Mouse (Mus musculus) stomach, embryonic 16.5 days (tissue): ENCODE results near the gene Spag5. TPM values are rescaled to one million over a fixed set of nuclear protein-coding genes. Genes with fewer than 3 reads are reported as not detected.

Experiments
- ATAC-seq: fragments of 200-750 bp; cut with Nextera tagmentation; 2 replicates; pipeline ENCODE4 v1.8.0; 2017; ENCODE audit warnings: moderate number of reproducible peaks, moderate TSS enrichment; ENCODE audit not compliant: insufficient read depth, low FRiP score
- H3K27ac ChIP-seq: fragments of 300-500 bp; sonication (generic); 2 replicates; pipeline ENCODE4 v1.5.1; 2014; ENCODE audit warnings: low read length
- H3K27me3 ChIP-seq: fragments of 300-500 bp; sonication (generic); 2 replicates; pipeline ENCODE4 v1.6.1; 2014; ENCODE audit warnings: low read length, control low read depth, mixed read lengths; ENCODE audit not compliant: control insufficient read depth, insufficient read depth
- H3K36me3 ChIP-seq: fragments of 300-500 bp; sonication (generic); 2 replicates; pipeline ENCODE4 v1.6.1; 2014; ENCODE audit warnings: low read length; ENCODE audit not compliant: control insufficient read depth, insufficient read depth
- H3K4me1 ChIP-seq: fragments of 300-500 bp; sonication (generic); 2 replicates; pipeline ENCODE4 v1.6.1; 2014; ENCODE audit warnings: low read length, control low read depth, mixed read lengths; ENCODE audit not compliant: control insufficient read depth, insufficient read depth
- H3K4me2 ChIP-seq: fragments of 300-500 bp; sonication (generic); 2 replicates; pipeline ENCODE4 v1.6.1; 2014; ENCODE audit warnings: low read depth, low read length, mixed read lengths
- H3K4me3 ChIP-seq: fragments of 300-500 bp; sonication (generic); replicated peaks from 2 replicates; pipeline ENCODE4 v1.5.1; 2014; ENCODE audit warnings: mild to moderate bottlenecking, low read length
- H3K9ac ChIP-seq: fragments of 300-500 bp; sonication (generic); 2 replicates; pipeline ENCODE4 v1.6.1; 2014; ENCODE audit warnings: low read length
- H3K9me3 ChIP-seq: fragments of 300-500 bp; sonication (generic); replicated peaks from 2 replicates; pipeline ENCODE4 v1.6.1; 2016; ENCODE audit warnings: low read length, control low read depth; ENCODE audit not compliant: control insufficient read depth
- WGBS: fragments of 180-500 bp; shearing (Covaris S2); extraction: QIAGEN DNeasy Blood & Tissue Kit; methylation state at CpG from one replicate; pipeline ENCODE4 v1.1.7; 2014; 5-methylcytosine and 5-hydroxymethylcytosine counted together
- polyA plus RNA-seq: library from polyadenylated mRNA; unstranded; fragments of >200 nt; fragmentation: Nextera tagmentation; extraction: Ambion mirVana; gene quantifications from 2 replicates; pipeline ENCODE4 v1.2.1, GENCODE M21; 2015

Spag5 gene
- polyA plus RNA-seq, 1 experiment from 2014 or later = 28.9 TPM

DNA sequence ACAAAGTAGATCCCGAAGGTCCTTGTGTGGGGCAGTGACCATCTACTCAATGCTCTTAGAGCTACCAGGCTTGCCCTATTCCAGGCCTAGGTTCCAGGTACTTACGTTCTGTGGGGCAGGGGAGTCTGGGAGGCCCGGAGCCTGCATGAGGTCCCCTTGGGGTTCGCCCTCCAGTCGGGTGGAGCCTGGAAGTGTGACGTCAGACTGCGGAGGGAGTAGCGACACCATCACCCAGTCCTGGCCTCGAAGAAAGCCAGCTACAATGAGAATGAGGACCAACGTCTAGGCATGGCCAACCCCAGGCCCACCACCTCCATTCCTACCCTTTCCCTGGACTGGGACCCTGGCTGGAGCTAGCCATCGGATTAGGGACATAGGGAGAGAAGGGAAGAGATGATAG, 70.4 kb downstream of the Spag5 start:
- no peaks in the 10 kb centered on the region for H3K36me3 ChIP-seq
- H3K4me1 ChIP-seq = no peaks in the 10 kb centered on the region; the same call in 1 of the 2 replicates
- no peak for ATAC-seq
- no peaks in the 10 kb centered on the region for H3K27me3 ChIP-seq
- H3K4me3 ChIP-seq = no peak overlapping the region
- no peaks in the 10 kb centered on the region for H3K9me3 ChIP-seq
- 86% methylated on average over 11 of the region's 11 CpGs for whole genome bisulfite sequencing
- no peak overlapping the region for H3K27ac ChIP-seq
- no peak overlapping the region for H3K4me2 ChIP-seq
- no peak overlapping the region for H3K9ac ChIP-seq

Other genes starting within 250 kb of the Spag5 start
- 28.3 and 29.0 TPM in 2 replicates for gene Eral1, start 221.1 kb upstream of the Spag5 start, polyA plus RNA-seq
- gene Fam222b, start 206.9 kb upstream of the Spag5 start, polyA plus RNA-seq = 9.5 and 11.5 TPM in 2 replicates
- 50.9 and 55.1 TPM in 2 replicates for gene Traf4, start 135.9 kb upstream of the Spag5 start, polyA plus RNA-seq
- gene Nek8, start 124.9 kb upstream of the Spag5 start, polyA plus RNA-seq = 16.7 and 19.0 TPM in 2 replicates
- gene Tlcd1, start 124.8 kb upstream of the Spag5 start, polyA plus RNA-seq = 32.5 and 32.8 TPM in 2 replicates
- gene Rpl23a, start 117.9 kb upstream of the Spag5 start, polyA plus RNA-seq = 1,025 and 1,263 TPM in 2 replicates
- 88.3 and 90.9 TPM in 2 replicates for gene Rab34, start 113.1 kb upstream of the Spag5 start, polyA plus RNA-seq
- gene Proca1, start 108.1 kb upstream of the Spag5 start, polyA plus RNA-seq = 3.1 and 3.7 TPM in 2 replicates
- gene Sdf2, start 55.8 kb upstream of the Spag5 start, polyA plus RNA-seq = 89.2 and 106 TPM in 2 replicates
- 29.3 and 31.7 TPM in 2 replicates for gene Supt6, start 55.5 kb upstream of the Spag5 start, polyA plus RNA-seq
- 72.4 and 80.3 TPM in 2 replicates for gene 2610507B11Rik, start 39.8 kb upstream of the Spag5 start, polyA plus RNA-seq
- gene BC030499, start 10.7 kb upstream of the Spag5 start, polyA plus RNA-seq = 0.17 and 0.54 TPM in 2 replicates
- 25.6 and 37.3 TPM in 2 replicates for gene Aldoc, start 21.4 kb downstream of the Spag5 start, polyA plus RNA-seq
- gene Pigs, start 26.9 kb downstream of the Spag5 start, polyA plus RNA-seq = 67.4 and 80.9 TPM in 2 replicates
- gene Unc119, start 42.0 kb downstream of the Spag5 start, polyA plus RNA-seq = 24.3 and 27.5 TPM in 2 replicates
- 1.6 and 2.7 TPM in 2 replicates for gene Foxn1, start 85.0 kb downstream of the Spag5 start, polyA plus RNA-seq
- 0.25 and 0.56 TPM in 2 replicates for gene Slc13a2, start 120.7 kb downstream of the Spag5 start, polyA plus RNA-seq
- 12.0 and 15.9 TPM in 2 replicates for gene Slc46a1, start 164.2 kb downstream of the Spag5 start, polyA plus RNA-seq
- 2.3 and 2.4 TPM in 2 replicates for gene Sarm1, start 196.2 kb downstream of the Spag5 start, polyA plus RNA-seq
- gene Vtn, start 197.6 kb downstream of the Spag5 start, polyA plus RNA-seq = 45.6 and 54.4 TPM in 2 replicates
- 0.13 TPM in 1 of 2 replicates, not detected in the other for gene Sebox, start 201.9 kb downstream of the Spag5 start, polyA plus RNA-seq
- gene Tmem199, start 210.6 kb downstream of the Spag5 start, polyA plus RNA-seq = 38.9 and 43.1 TPM in 2 replicates
- 131 and 136 TPM in 2 replicates for gene Poldip2, start 210.7 kb downstream of the Spag5 start, polyA plus RNA-seq
- gene Tnfaip1, start 234.8 kb downstream of the Spag5 start, polyA plus RNA-seq = 76.2 and 84.1 TPM in 2 replicates
- gene Ift20, start 234.8 kb downstream of the Spag5 start, polyA plus RNA-seq = 136 and 157 TPM in 2 replicates
- gene Tmem97, start 249.2 kb downstream of the Spag5 start, polyA plus RNA-seq = 213 and 223 TPM in 2 replicates